Comparison of ENCODE assay signal across 25 mouse cellular contexts in the genomic region with DNA sequence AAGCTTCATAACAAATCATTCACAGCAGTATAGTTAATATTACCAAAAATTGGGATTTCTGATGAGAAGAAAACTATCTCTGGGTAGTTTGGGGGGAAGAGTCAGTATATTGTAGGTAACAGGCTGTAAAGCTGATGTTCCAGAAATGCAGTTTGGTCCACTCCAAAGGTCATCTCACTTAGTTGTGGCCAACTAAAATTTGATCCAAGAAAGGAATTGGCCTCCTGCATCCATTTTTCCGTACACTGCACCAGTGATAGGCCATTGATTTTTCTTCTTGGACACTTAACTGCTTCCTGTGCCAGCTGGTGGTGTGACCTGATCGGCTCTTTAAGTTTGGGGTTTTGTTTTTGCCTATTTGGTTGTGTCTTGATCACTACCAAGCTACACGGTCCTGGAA. TPM values are rescaled to one million over a fixed set of nuclear protein-coding genes. Genes with fewer than 3 reads are reported as not detected.
DNase-seq lines count a peak whose midpoint lies in the region; ATAC-seq and TF ChIP-seq lines count a peak whose summit lies in the region.
"Had no signal": no experiment of that assay in that cellular context is flagged by ENCODE, and none has a peak within 500 bp of the region (broad histone marks: within the 10 kb centered on the region; RNA-seq: fewer than 3 reads in every experiment).

No protein-coding gene starts in this region.

- no peak for ATAC-seq in hindbrain, embryonic 14.5 days (ENCODE audit: low FRiP score)
- no peak for ATAC-seq in liver, embryonic 12.5 days
- ATAC-seq: forebrain, embryonic 16.5 days had no signal

- in situ Hi-C loops in ES-E14 (cut with MboI; ENCODE audit: low sequenced_read_pairs in 2 of 2, unreplicated experiment in 2 of 2), result no loop called here

- no peak for TF ChIP-seq CTCF in E14TG2a.4 (conservative IDR thresholded peaks at IDR 0.05; ENCODE audit: low read length)

- H3K9me3 ChIP-seq in hindbrain, embryonic 10.5 days, result no peaks in the 10 kb centered on the region
- H3K9me3 ChIP-seq in hindbrain, embryonic 14.5 days (ENCODE audit: control insufficient read depth, low read length), result no peaks in the 10 kb centered on the region
- H3K9me3 ChIP-seq in E14TG2a.4 (ENCODE audit: low read length), result no peaks in the 10 kb centered on the region
- no peaks in the 10 kb centered on the region for H3K9me3 ChIP-seq in ES-E14 (ENCODE audit: control insufficient read depth, insufficient read depth, low read depth, low read length)
- no peaks in the 10 kb centered on the region for H3K9me3 ChIP-seq in liver, embryonic 12.5 days (replicated peaks)
- H3K9me3 ChIP-seq: hindbrain, embryonic 13.5 days; midbrain, embryonic 12.5 days; neural tube, embryonic 15.5 days had no signal

- H3K4me2 ChIP-seq in hindbrain, embryonic 14.5 days (replicated peaks), result no peak overlapping the region
- peak overlapping the region; percentile 97 for H3K4me2 ChIP-seq in liver, embryonic 12.5 days
- H3K4me2 ChIP-seq: hindbrain, embryonic 13.5 days; lung, embryonic 14.5 days; midbrain, embryonic 12.5 days; neural tube, embryonic 15.5 days had no signal

- no peak overlapping the region for H3K9ac ChIP-seq in hindbrain, embryonic 14.5 days
- peak overlapping the region; percentile 61; the same call in 1 of the 2 replicates for H3K9ac ChIP-seq in ES-E14 (ENCODE audit: insufficient read depth, low read depth, low read length, poor library complexity, severe bottlenecking)
- peak overlapping the region; percentile 29; the same call in 1 of the 2 replicates for H3K9ac ChIP-seq in liver, embryonic 12.5 days
- H3K9ac ChIP-seq: hindbrain, embryonic 13.5 days; lung, embryonic 14.5 days; midbrain, embryonic 12.5 days; neural tube, embryonic 15.5 days had no signal

- H3K4me3 ChIP-seq in hindbrain, embryonic 10.5 days, result 0 out of 2 replicates have a peak overlapping the region, but pooled peaks have one; percentile 68
- H3K4me3 ChIP-seq in hindbrain, embryonic 14.5 days (replicated peaks; ENCODE audit: low read length), result no peak overlapping the region
- H3K4me3 ChIP-seq in E14TG2a.4 (replicated peaks; ENCODE audit: low read length) (peak overlapping the region; percentile 98), ES-E14 (ENCODE audit: insufficient read depth in 1 of 2, low read depth in 1 of 2, low read length in 2 of 2, poor library complexity in 1 of 2, severe bottlenecking in 1 of 2) (no peak overlapping the region; a peak in 1 of 4 replicates)
- peak overlapping the region; percentile 29; the same call in 1 of the 2 replicates for H3K4me3 ChIP-seq in liver, embryonic 12.5 days
- H3K4me3 ChIP-seq: hindbrain, embryonic 13.5 days; midbrain, embryonic 12.5 days; neural tube, embryonic 15.5 days had no signal

- DNase-seq in hindbrain, embryonic 10.5 days (ENCODE audit: low spot score), result no peak
- no peak for DNase-seq in hindbrain, embryonic 14.5 days (ENCODE audit: low spot score)
- no peak for DNase-seq in ES-E14 (ENCODE audit: low read depth, low spot score)
- no peak for DNase-seq in lung, postnatal 10 days
- no peak for DNase-seq in adrenal gland, adult 18-20 months (ENCODE audit: low spot score in 2 of 2)
- DNase-seq: cerebellum, adult 9-10 months; kidney, adult 8-10 months; kidney, postnatal 4 days; lung, embryonic 14.5 days; right cerebral cortex, postnatal 25 days; thymus, postnatal 14 days had no signal

- no peaks in the 10 kb centered on the region for H3K27me3 ChIP-seq in hindbrain, embryonic 10.5 days (ENCODE audit: insufficient read depth, poor library complexity, severe bottlenecking)
- H3K27me3 ChIP-seq in hindbrain, embryonic 14.5 days (ENCODE audit: control insufficient read depth, insufficient read depth, low read length), result no peaks in the 10 kb centered on the region
- H3K27me3 ChIP-seq in E14TG2a.4 (ENCODE audit: insufficient read depth, low read length), result no peaks in the 10 kb centered on the region
- no peaks in the 10 kb centered on the region for H3K27me3 ChIP-seq in liver, embryonic 12.5 days (replicated peaks)
- H3K27me3 ChIP-seq: hindbrain, embryonic 13.5 days; midbrain, embryonic 12.5 days; neural tube, embryonic 15.5 days had no signal

- H3K36me3 ChIP-seq in hindbrain, embryonic 10.5 days, result peaks cover 59% of the 10 kb centered on the region
- H3K36me3 ChIP-seq in hindbrain, embryonic 14.5 days (replicated peaks; ENCODE audit: control insufficient read depth, insufficient read depth), result peaks cover 25% of the 10 kb centered on the region
- H3K36me3 ChIP-seq in E14TG2a.4 (ENCODE audit: insufficient read depth, low read length) (peaks cover 73% of the 10 kb centered on the region), ES-E14 (ENCODE audit: control insufficient read depth, insufficient read depth, low read length, poor library complexity, severe bottlenecking) (peaks cover 31% of the 10 kb centered on the region)
- H3K36me3 ChIP-seq in liver, embryonic 12.5 days, result peaks cover 58% of the 10 kb centered on the region

- peaks cover 36% of the 10 kb centered on the region for H3K4me1 ChIP-seq in hindbrain, embryonic 10.5 days (replicated peaks)
- H3K4me1 ChIP-seq in hindbrain, embryonic 14.5 days (replicated peaks; ENCODE audit: control insufficient read depth, insufficient read depth, low read length), result peaks cover 22% of the 10 kb centered on the region
- H3K4me1 ChIP-seq in E14TG2a.4 (replicated peaks; ENCODE audit: low read depth, low read length), result peaks cover 78% of the 10 kb centered on the region
- H3K4me1 ChIP-seq in ES-E14 (ENCODE audit: control insufficient read depth in 2 of 2, insufficient read depth in 2 of 2, low read length in 2 of 2, poor library complexity in 1 of 2), result peaks cover 3 to 9% of the 10 kb centered on the region in 2 experiments; a peak in 2 of 4 replicates
- peaks cover 52% of the 10 kb centered on the region for H3K4me1 ChIP-seq in liver, embryonic 12.5 days

- 84% methylated on average over 3 of the region's 3 CpGs for WGBS in hindbrain, embryonic 10.5 days
- WGBS in hindbrain, embryonic 14.5 days, result 77% methylated on average over 3 of the region's 3 CpGs
- 64% methylated on average over 3 of the region's 3 CpGs for WGBS in liver, embryonic 12.5 days (ENCODE audit: insufficient replicate concordance)

- H3K27ac ChIP-seq in hindbrain, embryonic 10.5 days, result no peak overlapping the region
- H3K27ac ChIP-seq in hindbrain, embryonic 14.5 days, result no peak overlapping the region
- no peak overlapping the region; the same call in 1 of the 2 replicates for H3K27ac ChIP-seq in ES-E14 (ENCODE audit: insufficient read depth, low read depth, low read length, poor library complexity, severe bottlenecking)
- 0 out of 2 replicates have a peak overlapping the region, but pooled peaks have one; percentile 41 for H3K27ac ChIP-seq in liver, embryonic 12.5 days
- H3K27ac ChIP-seq: hindbrain, embryonic 13.5 days; midbrain, embryonic 12.5 days; neural tube, embryonic 15.5 days; stomach, postnatal 0 days had no signal

TF ChIP-seq in ES-E14, 5 proteins besides CTCF, POLR2A, EP300 and RAD21:
- no peak for TF ChIP-seq ZNF384 (IDR thresholded peaks at IDR 0.05; ENCODE audit: low read depth, low read length)
- TF ChIP-seq ZC3H11A (IDR thresholded peaks at IDR 0.05; ENCODE audit: borderline replicate concordance, low read depth, low read length), result no peak
- no peak for TF ChIP-seq MAFK (IDR thresholded peaks at IDR 0.05; ENCODE audit: insufficient read depth, low read depth, low read length)
- no peak for TF ChIP-seq CHD2 (IDR thresholded peaks at IDR 0.05; ENCODE audit: low read depth, low read length)
- no peak for TF ChIP-seq HCFC1 (IDR thresholded peaks at IDR 0.05; ENCODE audit: borderline replicate concordance, insufficient read depth, low read length)
TF ChIP-seq in ES-E14: peak in this region for 0.

RNA-seq across cellular contexts. Expression of a gene that starts 2.4 kb away (rescaled TPM):
- polyA plus RNA-seq in hindbrain, embryonic 10.5 days (2016; fragmentation: Nextera tagmentation; extraction: Ambion mirVana), result 28.0 and 49.3 TPM in 2 replicates
- 13.7 and 17.4 TPM in 2 replicates for polyA plus RNA-seq in hindbrain, embryonic 14.5 days (2014; fragmentation: Nextera tagmentation; extraction: Ambion mirVana)
- total RNA-seq in ES-E14 (2012; rRNA removed), result 62.9 and 90.3 TPM in 2 replicates
- 49.0 and 49.2 TPM in 2 replicates for polyA plus RNA-seq in liver, embryonic 12.5 days (2016; fragmentation: Nextera tagmentation; extraction: Ambion mirVana)
- total RNA-seq in adrenal gland, adult 18-20 months (2021), result 10 to 100 TPM; 12.2 to 15.3 TPM

RNA-seq across cellular contexts. Expression of a gene that starts 2.7 kb away (rescaled TPM):
- polyA plus RNA-seq in hindbrain, embryonic 10.5 days (2016; fragmentation: Nextera tagmentation; extraction: Ambion mirVana), result 337 and 446 TPM in 2 replicates
- 161 and 188 TPM in 2 replicates for polyA plus RNA-seq in hindbrain, embryonic 14.5 days (2014; fragmentation: Nextera tagmentation; extraction: Ambion mirVana)
- total RNA-seq in ES-E14 (2012; rRNA removed), result 308 and 369 TPM in 2 replicates
- polyA plus RNA-seq in liver, embryonic 12.5 days (2016; fragmentation: Nextera tagmentation; extraction: Ambion mirVana), result 246 and 250 TPM in 2 replicates
- 100 to 1,000 TPM; 148 to 195 TPM for total RNA-seq in adrenal gland, adult 18-20 months (2021)

RNA-seq across cellular contexts. Expression of a gene that starts 20.7 kb away (rescaled TPM):
- 68.9 and 74.9 TPM in 2 replicates for polyA plus RNA-seq in hindbrain, embryonic 10.5 days (2016; fragmentation: Nextera tagmentation; extraction: Ambion mirVana)
- polyA plus RNA-seq in hindbrain, embryonic 14.5 days (2014; fragmentation: Nextera tagmentation; extraction: Ambion mirVana), result 87.6 and 95.2 TPM in 2 replicates
- 65.9 and 67.0 TPM in 2 replicates for total RNA-seq in ES-E14 (2012; rRNA removed)
- polyA plus RNA-seq in liver, embryonic 12.5 days (2016; fragmentation: Nextera tagmentation; extraction: Ambion mirVana), result 58.9 and 61.9 TPM in 2 replicates
- total RNA-seq in adrenal gland, adult 18-20 months (2021), result 100 to 1,000 TPM; 115 to 139 TPM

RNA-seq across cellular contexts. Expression of a gene that starts 48.5 kb away (rescaled TPM):
- 17.6 and 23.3 TPM in 2 replicates for polyA plus RNA-seq in hindbrain, embryonic 10.5 days (2016; fragmentation: Nextera tagmentation; extraction: Ambion mirVana)
- 14.0 and 18.6 TPM in 2 replicates for polyA plus RNA-seq in hindbrain, embryonic 14.5 days (2014; fragmentation: Nextera tagmentation; extraction: Ambion mirVana)
- 18.0 and 22.1 TPM in 2 replicates for total RNA-seq in ES-E14 (2012; rRNA removed)
- 12.5 and 13.0 TPM in 2 replicates for polyA plus RNA-seq in liver, embryonic 12.5 days (2016; fragmentation: Nextera tagmentation; extraction: Ambion mirVana)
- total RNA-seq in adrenal gland, adult 18-20 months (2021), result 10 to 100 TPM; 14.8 to 16.2 TPM

RNA-seq across cellular contexts. Expression of a gene that starts 50.1 kb away (rescaled TPM):
- not detected in 2 replicates for polyA plus RNA-seq in hindbrain, embryonic 10.5 days (2016; fragmentation: Nextera tagmentation; extraction: Ambion mirVana)
- not detected in 2 replicates for polyA plus RNA-seq in hindbrain, embryonic 14.5 days (2014; fragmentation: Nextera tagmentation; extraction: Ambion mirVana)
- total RNA-seq in ES-E14 (2012; rRNA removed), result not detected in 2 replicates
- not detected in 2 replicates for polyA plus RNA-seq in liver, embryonic 12.5 days (2016; fragmentation: Nextera tagmentation; extraction: Ambion mirVana)
- total RNA-seq in adrenal gland, adult 18-20 months (2021), result not detected
- total RNA-seq: adrenal gland, postnatal 14 days; layer of hippocampus, postnatal 10 days; left cerebral cortex, postnatal 10 days had no signal
- polyA plus RNA-seq: cortical plate, adult 2 months; embryonic facial prominence, embryonic 14.5 days; forebrain, embryonic 16.5 days; heart, postnatal 0 days; midbrain, embryonic 12.5 days; myocyte; stomach, postnatal 0 days had no signal

Comparison
In these comparisons a context has a peak if more than half of its experiments do, and no peak if none do; other contexts are left out.
1. H3K4me3 ChIP-seq: peak in hindbrain, embryonic 10.5 days (single experiment), E14TG2a.4 (single experiment) and liver, embryonic 12.5 days (single experiment); none in hindbrain, embryonic 14.5 days (single experiment) and ES-E14 (0 of 2).